Mouse (Mus musculus) forebrain, postnatal 0 days (tissue): ENCODE measurements at regions not wholly inside any gene's neighbourhood (a gene's known extent, or its start where the extent isn't known, plus 50 kb on each side); places are given as distances from the start of the nearest gene placed in this dataset.

Experiments
- ATAC-seq: fragments of 200-750 bp; cut with Nextera tagmentation; 2 replicates; pipeline ENCODE4 v1.8.0; 2017; ENCODE audit warnings: mild to moderate bottlenecking, moderate library complexity
- DNase-seq: peaks from one replicate; pipeline ENCODE4 v3.0.0-alpha.2; 2015
- H3K27ac ChIP-seq: fragments of 300-500 bp; sonication (generic); 2 replicates; pipeline ENCODE4 v1.5.1; 2014; ENCODE audit warnings: low read depth, mild to moderate bottlenecking, antibody characterized with exemption, low read length, moderate library complexity, mixed read lengths
- H3K27me3 ChIP-seq: fragments of 300-500 bp; sonication (generic); 2 replicates; pipeline ENCODE4 v1.6.1; 2014; ENCODE audit warnings: mild to moderate bottlenecking, low read length, mixed read lengths; ENCODE audit not compliant: insufficient read depth
- H3K36me3 ChIP-seq: fragments of 300-500 bp; sonication (generic); 2 replicates; pipeline ENCODE4 v1.6.1; 2014; ENCODE audit warnings: mild to moderate bottlenecking, moderate library complexity; ENCODE audit not compliant: insufficient read depth
- H3K4me1 ChIP-seq: fragments of 300-500 bp; sonication (generic); 2 replicates; pipeline ENCODE4 v1.6.1; 2014; ENCODE audit warnings: antibody characterized with exemption; ENCODE audit not compliant: insufficient read depth
- H3K4me2 ChIP-seq: fragments of 300-500 bp; sonication (generic); 2 replicates; pipeline ENCODE4 v1.6.1; 2014; ENCODE audit warnings: low read depth, mild to moderate bottlenecking, moderate library complexity
- H3K4me3 ChIP-seq: fragments of 300-500 bp; sonication (generic); 2 replicates; pipeline ENCODE4 v1.5.1; 2014; ENCODE audit warnings: low read depth, low read length, mixed read lengths
- H3K9ac ChIP-seq: fragments of 300-500 bp; sonication (generic); 2 replicates; pipeline ENCODE4 v1.6.1; 2014; ENCODE audit warnings: mild to moderate bottlenecking
- H3K9me3 ChIP-seq: fragments of 300-500 bp; sonication (generic); 2 replicates; pipeline ENCODE4 v1.6.1; 2016; ENCODE audit warnings: low read length
- CTCF ChIP-seq: sonication (generic); IDR thresholded peaks from 2 replicates; pipeline ENCODE4 v1.5.1; 2016; ENCODE audit warnings: antibody characterized with exemption, control low read depth, low read depth
- WGBS: fragments of 180-500 bp; shearing (Covaris S2); extraction: QIAGEN DNeasy Blood & Tissue Kit; methylation state at CpG from one replicate; pipeline ENCODE4 v1.1.7; 2014; 5-methylcytosine and 5-hydroxymethylcytosine counted together

GRCm38 (mm10) chr1:184559543-184559942, 172.9 kb downstream of the Hlx start:
- H3K9me3 ChIP-seq, result no peaks in the 10 kb centered on the region
- H3K27ac ChIP-seq, result no peak overlapping the region
- DNase-seq, result peak; percentile 79
- H3K4me1 ChIP-seq, result no peaks in the 10 kb centered on the region; the same call in 1 of the 2 replicates
- peak; percentile 89 for ATAC-seq
- no peaks in the 10 kb centered on the region for H3K27me3 ChIP-seq
- no peak overlapping the region for H3K9ac ChIP-seq
- 45% methylated on average over 7 of the region's 7 CpGs for WGBS
- H3K36me3 ChIP-seq, result no peaks in the 10 kb centered on the region
- TF ChIP-seq CTCF, result no peak
- H3K4me2 ChIP-seq, result no peak overlapping the region
- H3K4me3 ChIP-seq, result no peak overlapping the region

DNA sequence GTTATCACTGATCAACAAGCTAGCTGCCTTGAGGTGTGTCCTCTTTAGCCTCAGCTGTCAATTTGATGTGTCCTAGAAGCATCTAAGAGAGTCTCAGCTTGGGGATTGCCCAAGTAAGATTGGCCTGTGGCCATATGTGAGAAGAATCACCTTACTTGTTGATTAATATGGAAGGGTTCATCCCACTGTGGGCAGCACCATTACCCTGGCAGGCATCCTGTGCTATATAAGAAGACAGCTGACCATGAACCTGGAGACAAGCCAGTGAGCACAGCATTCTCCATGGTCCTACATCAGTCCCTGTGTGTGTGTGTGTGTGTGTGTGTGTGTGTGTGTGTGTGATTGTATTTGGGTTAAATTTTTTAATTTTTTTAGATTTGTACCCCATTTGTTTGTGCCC, 178.6 kb downstream of the Hlx start:
- no peaks in the 10 kb centered on the region for H3K9me3 ChIP-seq
- no peaks in the 10 kb centered on the region for H3K27me3 ChIP-seq
- H3K36me3 ChIP-seq, result no peaks in the 10 kb centered on the region
- ATAC-seq (no peak), DNase-seq (no peak)
- no peak overlapping the region for H3K9ac ChIP-seq
- no peak for TF ChIP-seq CTCF
- H3K4me3 ChIP-seq, result no peak overlapping the region
- no peaks in the 10 kb centered on the region for H3K4me1 ChIP-seq
- H3K4me2 ChIP-seq, result no peak overlapping the region
- H3K27ac ChIP-seq, result no peak overlapping the region

DNA sequence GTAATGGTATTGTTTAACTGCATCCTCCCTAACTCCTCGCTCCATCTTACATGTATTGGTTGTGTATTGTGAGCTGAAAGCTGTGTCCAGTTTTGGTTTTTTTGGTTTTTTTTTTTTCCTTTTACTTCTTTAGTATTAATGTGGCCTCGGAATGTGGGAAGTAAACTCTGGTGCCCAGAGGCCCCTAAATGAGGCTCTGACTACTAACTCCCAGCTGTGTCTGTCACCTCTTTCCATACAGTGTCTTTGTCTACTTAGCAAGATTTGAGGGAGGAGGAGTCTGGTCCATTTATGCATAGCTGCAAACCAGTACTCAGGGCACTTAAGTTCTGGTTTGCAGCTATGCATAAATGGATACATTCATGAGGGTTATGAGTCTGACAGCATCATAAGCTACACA, 181.9 kb downstream of the Hlx start:
- no peak overlapping the region for H3K4me2 ChIP-seq
- H3K27me3 ChIP-seq, result no peaks in the 10 kb centered on the region
- no peak overlapping the region for H3K4me3 ChIP-seq
- no peaks in the 10 kb centered on the region for H3K4me1 ChIP-seq
- H3K36me3 ChIP-seq, result no peaks in the 10 kb centered on the region
- ATAC-seq (no peak), DNase-seq (no peak)
- TF ChIP-seq CTCF, result no peak
- no peaks in the 10 kb centered on the region for H3K9me3 ChIP-seq
- H3K27ac ChIP-seq, result no peak overlapping the region
- 91% methylated on average over 2 of the region's 2 CpGs for WGBS
- H3K9ac ChIP-seq, result no peak overlapping the region

DNA sequence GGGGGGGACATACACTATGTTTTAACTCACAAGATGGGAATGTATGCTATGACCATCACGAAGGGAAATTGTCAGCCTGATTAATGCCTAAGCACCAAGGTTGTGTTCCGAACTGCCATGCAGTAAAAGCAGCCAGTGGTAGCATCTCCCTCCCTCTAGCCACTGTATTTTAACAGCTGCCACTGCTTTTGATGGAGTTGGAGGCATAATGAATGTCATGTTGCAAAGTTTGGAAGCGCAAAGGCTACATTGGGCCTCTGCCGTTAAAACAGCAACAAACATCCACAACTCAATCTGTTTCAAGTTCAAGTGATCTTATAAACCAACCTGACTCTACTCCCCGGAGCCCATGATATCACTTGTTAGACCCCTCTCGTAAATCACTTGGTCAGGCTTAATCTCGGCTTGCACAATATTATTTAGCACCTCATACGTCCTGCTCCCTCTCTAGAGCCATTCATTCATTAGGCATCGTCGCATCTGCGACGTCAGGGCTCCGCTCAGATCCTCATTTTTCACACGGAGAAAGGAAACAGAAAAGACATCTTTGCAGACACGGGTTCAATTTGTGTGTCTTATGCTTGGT, 184.7 kb downstream of the Hlx start:
- WGBS, result 88% methylated on average over 15 of the region's 15 CpGs
- Histone ChIP-seq H3K36me3 (no peaks in the 10 kb centered on the region), H3K27me3 (no peaks in the 10 kb centered on the region), H3K4me2 (no peak overlapping the region), H3K9me3 (no peaks in the 10 kb centered on the region), H3K27ac (no peak overlapping the region), H3K9ac (no peak overlapping the region), H3K4me1 (no peaks in the 10 kb centered on the region), H3K4me3 (no peak overlapping the region)
- no peak for ATAC-seq
- no peak for DNase-seq
- TF ChIP-seq CTCF, result no peak

DNA sequence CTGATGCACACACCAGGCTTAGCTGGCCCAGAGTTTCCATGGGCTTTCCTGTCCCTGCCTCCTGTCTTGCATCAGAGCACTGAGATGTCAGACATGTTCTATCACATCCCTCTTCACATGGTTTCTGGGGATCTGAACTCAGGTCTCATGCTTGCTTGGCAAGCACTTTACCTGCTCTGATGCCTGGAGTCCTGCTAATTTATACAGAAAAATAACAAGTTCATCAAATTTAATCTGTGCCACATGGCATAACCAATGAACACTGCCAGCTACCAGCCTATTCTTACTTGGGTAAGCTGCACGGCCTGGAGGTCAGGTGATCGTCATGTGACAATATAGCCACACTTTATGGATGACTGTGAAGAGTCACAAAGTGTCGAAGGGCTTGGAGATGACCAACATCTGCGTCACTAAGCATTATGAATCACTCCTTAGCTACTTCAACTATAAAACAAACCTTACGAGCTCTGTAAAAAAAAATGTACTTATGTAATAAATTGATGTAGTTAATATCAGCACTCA, 186.2 kb downstream of the Hlx start:
- no peak for ATAC-seq
- WGBS, result 91% methylated on average over 5 of the region's 5 CpGs
- TF ChIP-seq CTCF, result no peak

GRCm38 (mm10) chr1:184545111-184545510, 187.3 kb downstream of the Hlx start:
- Histone ChIP-seq H3K27ac (no peak overlapping the region), H3K4me1 (no peaks in the 10 kb centered on the region), H3K4me3 (no peak overlapping the region), H3K4me2 (no peak overlapping the region), H3K9ac (no peak overlapping the region), H3K9me3 (no peaks in the 10 kb centered on the region), H3K27me3 (no peaks in the 10 kb centered on the region), H3K36me3 (no peaks in the 10 kb centered on the region)
- WGBS, result 74% methylated on average over 4 of the region's 4 CpGs
- no peak for TF ChIP-seq CTCF
- DNase-seq (no peak), ATAC-seq (no peak)

More for the DNA sequence above, 186.2 kb downstream of the Hlx start:
- Histone ChIP-seq H3K9ac (no peak overlapping the region), H3K36me3 (no peaks in the 10 kb centered on the region), H3K4me2 (no peak overlapping the region), H3K27me3 (no peaks in the 10 kb centered on the region), H3K27ac (no peak overlapping the region), H3K4me3 (no peak overlapping the region), H3K4me1 (no peaks in the 10 kb centered on the region), H3K9me3 (no peaks in the 10 kb centered on the region)
- DNase-seq, result no peak

DNA sequence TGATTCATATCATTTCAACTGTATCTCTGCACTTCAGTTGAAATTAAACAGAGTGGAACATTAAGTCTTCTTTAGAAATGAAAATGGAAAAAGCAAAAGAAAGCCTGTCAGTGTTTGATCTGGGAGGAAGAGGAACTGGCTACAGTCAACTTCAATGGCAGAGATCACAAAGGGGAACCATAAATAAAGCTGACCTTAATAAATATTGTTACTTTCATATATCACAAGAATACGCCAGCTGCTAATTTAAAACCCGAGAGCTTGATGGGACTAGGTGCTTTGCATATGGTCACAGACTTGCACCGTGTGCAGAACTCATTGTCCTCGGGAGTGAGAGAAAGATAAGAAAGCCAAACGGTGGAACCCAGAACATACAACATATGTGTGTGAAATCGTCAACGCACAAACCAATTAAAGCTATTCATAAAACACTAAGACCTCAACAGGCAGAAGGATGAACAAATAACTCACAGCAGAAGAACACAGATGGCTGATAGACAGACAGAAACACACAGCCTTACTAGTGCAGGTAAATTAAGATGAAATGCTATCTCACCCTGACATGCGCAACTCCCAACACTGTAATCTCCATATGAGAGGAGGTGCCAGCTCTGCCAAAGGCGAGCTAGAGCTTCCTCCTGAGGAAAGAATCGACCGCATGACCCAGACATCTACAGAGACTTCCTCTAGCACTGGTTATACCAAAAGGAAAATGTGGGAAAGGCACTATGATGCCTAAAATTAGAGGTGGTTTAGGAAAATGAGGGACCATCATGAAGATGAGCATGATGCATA, 189.9 kb downstream of the Hlx start:
- no peak for TF ChIP-seq CTCF
- 77% methylated on average over 11 of the region's 11 CpGs for WGBS
- ATAC-seq, result no peak

More for the DNA sequence above, 189.9 kb downstream of the Hlx start:
- Histone ChIP-seq H3K9ac (no peak overlapping the region), H3K4me3 (no peak overlapping the region), H3K27me3 (no peaks in the 10 kb centered on the region), H3K36me3 (no peaks in the 10 kb centered on the region), H3K4me2 (no peak overlapping the region), H3K4me1 (no peaks in the 10 kb centered on the region), H3K9me3 (no peaks in the 10 kb centered on the region), H3K27ac (no peak overlapping the region)
- DNase-seq, result no peak
